Mouse (Mus musculus) left cerebral cortex, adult 8-10 months (tissue): ENCODE measurements around the gene H2-DMb1. TPM values are rescaled to one million over a fixed set of nuclear protein-coding genes. Genes with fewer than 3 reads are reported as not detected.

Source experiments
- DNase-seq, 2 experiments: peaks; one replicate each; pipeline ENCODE4 v3.0.0; 2022; ENCODE audit warnings: low spot score in 2 of 2
- total RNA-seq, 4 experiments: library from RNA; stranded (reverse); gene quantifications; 2 replicates each; pipeline ENCODE4 v1.2.4; 2022

H2-DMb1 gene
- total RNA-seq, 4 experiments from 2014 or later = 2.2 to 7.1 (median 3.5) TPM

GRCm38 (mm10) chr17:34122188-34122984, 30.5 kb upstream of the H2-DMb1 start, which contains the start of gene Brd2:
Brd2 (minus strand) TSS chr17:34122634.
- peak; percentile 91 to 95 for DNase-seq

GRCm38 (mm10) chr17:34123111-34123510, 29.8 kb upstream of the H2-DMb1 start:
- no peak for DNase-seq

- DNase-seq = no peak
These were observed 29.4 kb upstream of the H2-DMb1 start for GRCm38 (mm10) chr17:34123518-34123917.

GRCm38 (mm10) chr17:34124649-34125048, 28.2 kb upstream of the H2-DMb1 start:
- DNase-seq = no peak

- DNase-seq = no peak
These were observed 25.9 kb upstream of the H2-DMb1 start for GRCm38 (mm10) chr17:34126826-34127420.

- DNase-seq = no peak
These were observed 25.4 kb upstream of the H2-DMb1 start for GRCm38 (mm10) chr17:34127475-34127874.

GRCm38 (mm10) chr17:34128264-34128937, 24.5 kb upstream of the H2-DMb1 start:
- peak in 1 of 2 experiments; percentile 69 for DNase-seq

- DNase-seq = no peak
These were observed 23.7 kb upstream of the H2-DMb1 start for GRCm38 (mm10) chr17:34128944-34129791.

- DNase-seq = no peak
These were observed 22.6 kb upstream of the H2-DMb1 start for GRCm38 (mm10) chr17:34130073-34130947.

GRCm38 (mm10) chr17:34131911-34132310, 21.0 kb upstream of the H2-DMb1 start:
- DNase-seq = no peak

GRCm38 (mm10) chr17:34133289-34133688, 19.6 kb upstream of the H2-DMb1 start:
- no peak for DNase-seq

GRCm38 (mm10) chr17:34134451-34134850, 18.4 kb upstream of the H2-DMb1 start:
- no peak for DNase-seq

- DNase-seq = peak; percentile 98
These were observed 17.3 kb upstream of the H2-DMb1 start for GRCm38 (mm10) chr17:34135297-34136224.

GRCm38 (mm10) chr17:34137601-34138000, 15.3 kb upstream of the H2-DMb1 start:
- no peak for DNase-seq

GRCm38 (mm10) chr17:34138655-34139054, 14.2 kb upstream of the H2-DMb1 start:
- no peak for DNase-seq

- no peak for DNase-seq
These were observed 13.5 kb upstream of the H2-DMb1 start for GRCm38 (mm10) chr17:34139416-34139815.

- DNase-seq = no peak
These were observed 12.6 kb upstream of the H2-DMb1 start for GRCm38 (mm10) chr17:34140240-34140639.

- DNase-seq = no peak
These were observed 11.4 kb upstream of the H2-DMb1 start for GRCm38 (mm10) chr17:34141448-34141847.

- no peak for DNase-seq
These were observed 10.3 kb upstream of the H2-DMb1 start for GRCm38 (mm10) chr17:34142456-34143010.
